Mouse (Mus musculus) C2C12 (cell line): ENCODE data around the gene Maff.

ENCODE experiments used
- CEBPB ChIP-seq: IDR thresholded peaks from one replicate; pipeline ENCODE4 v1.6.1; 2011; ENCODE audit warnings: low read depth, mild to moderate bottlenecking, control low read depth, moderate library complexity
- CTCF ChIP-seq: IDR thresholded peaks from one replicate; pipeline ENCODE4 v1.5.1; 2011; ENCODE audit not compliant: control insufficient read depth, insufficient read depth, insufficient read length
- MYOG ChIP-seq: IDR thresholded peaks from one replicate; pipeline ENCODE4 v1.6.1; 2011; ENCODE audit not compliant: control insufficient read depth, insufficient read length; ENCODE audit errors: extremely low read depth
- USF1 ChIP-seq: IDR thresholded peaks from one replicate; pipeline ENCODE4 v1.6.1; 2011; ENCODE audit warnings: low read depth, mild to moderate bottlenecking, control low read depth, moderate library complexity

GRCm38 (mm10) chr15:79323791-79324155 lies 22.6 kb upstream of the Maff start:
- TF ChIP-seq USF1 (no peak), CTCF (no peak), CEBPB (no peak), MYOG (no peak)
